Mouse (Mus musculus): ENCODE results near the gene Lemd1. TPM values are rescaled to one million over a fixed set of nuclear protein-coding genes. Genes with fewer than 3 reads are reported as not detected.

The Lemd1 gene
- polyA plus RNA-seq, 1 experiment from 2014 or later = not detected

DNA sequence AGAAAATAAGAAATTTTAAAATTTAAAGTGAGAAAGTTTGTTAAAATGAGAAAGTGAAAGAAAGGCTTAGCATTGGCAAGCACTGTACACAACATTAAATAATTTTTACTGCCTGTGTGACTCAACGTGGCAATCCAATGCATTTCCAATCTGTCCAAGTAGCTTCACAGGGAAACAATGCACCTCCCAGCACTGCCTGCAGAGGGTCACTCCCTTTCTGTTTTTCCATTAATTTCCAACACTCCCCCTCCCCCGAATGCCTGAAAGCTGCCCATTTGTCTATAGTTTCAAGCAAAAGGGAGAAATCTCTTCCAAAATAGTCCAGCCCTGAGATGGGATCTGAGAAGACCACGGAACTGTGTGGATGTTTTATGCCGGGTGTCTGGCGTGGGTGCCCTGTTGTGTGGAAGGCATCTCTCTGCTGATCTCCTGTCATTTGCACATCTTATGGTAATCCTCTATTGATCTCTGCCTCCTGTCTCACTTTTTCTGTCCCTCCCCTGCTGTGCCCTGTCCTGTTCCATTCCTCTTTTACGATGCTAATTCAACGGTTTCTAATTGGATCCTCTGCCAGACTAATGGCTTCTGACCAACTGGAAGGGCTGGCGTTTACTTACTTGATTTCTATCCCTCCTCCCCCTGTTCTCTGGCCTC lies 90.4 kb downstream of the Lemd1 start:
- no peak overlapping the region for H3K27ac ChIP-seq
- WGBS = 38% methylated on average over 8 of the region's 8 CpGs
- no peak overlapping the region for H3K4me2 ChIP-seq
- H3K4me1 ChIP-seq (replicated peaks) = no peaks in the 10 kb centered on the region
- no peak overlapping the region for H3K9ac ChIP-seq
- ATAC-seq (replicated peaks; ENCODE audit: insufficient number of reproducible peaks, insufficient read depth, low FRiP score, low read depth) = no peak
- H3K4me3 ChIP-seq = no peak overlapping the region
- H3K9me3 ChIP-seq (replicated peaks) = no peaks in the 10 kb centered on the region
- 0 out of 2 replicates have a peak, but pooled peaks cover 4% of the 10 kb centered on the region for H3K27me3 ChIP-seq
- H3K36me3 ChIP-seq = no peaks in the 10 kb centered on the region

DNA sequence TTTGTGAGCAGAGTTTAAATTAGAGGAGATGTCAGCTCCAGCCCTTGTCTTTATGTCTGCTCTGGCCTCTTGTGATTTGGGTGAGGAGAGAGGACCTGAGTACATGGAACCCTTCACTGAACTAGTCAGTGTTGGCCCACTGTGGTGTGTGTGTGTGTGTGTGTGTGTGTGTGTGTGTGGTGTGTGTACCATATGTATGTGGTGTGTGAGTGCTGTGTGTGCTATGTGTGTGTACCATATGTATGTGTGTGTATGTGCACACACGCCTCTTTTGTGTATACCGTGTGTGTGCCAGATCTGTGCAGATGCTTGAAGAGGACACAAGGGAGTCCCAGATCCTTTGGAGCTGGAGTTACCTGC lies 90.9 kb downstream of the Lemd1 start:
- Histone ChIP-seq H3K4me2 (no peak overlapping the region), H3K4me1 (replicated peaks) (no peaks in the 10 kb centered on the region; the same call in 1 of the 2 replicates), H3K36me3 (no peaks in the 10 kb centered on the region), H3K4me3 (no peak overlapping the region), H3K27me3 (0 out of 2 replicates have a peak, but pooled peaks cover 4% of the 10 kb centered on the region), H3K9ac (no peak overlapping the region), H3K9me3 (replicated peaks) (no peaks in the 10 kb centered on the region), H3K27ac (no peak overlapping the region)
- 88% methylated on average over 2 of the region's 2 CpGs for WGBS
- ATAC-seq (replicated peaks; ENCODE audit: insufficient number of reproducible peaks, insufficient read depth, low FRiP score, low read depth) = no peak

DNA sequence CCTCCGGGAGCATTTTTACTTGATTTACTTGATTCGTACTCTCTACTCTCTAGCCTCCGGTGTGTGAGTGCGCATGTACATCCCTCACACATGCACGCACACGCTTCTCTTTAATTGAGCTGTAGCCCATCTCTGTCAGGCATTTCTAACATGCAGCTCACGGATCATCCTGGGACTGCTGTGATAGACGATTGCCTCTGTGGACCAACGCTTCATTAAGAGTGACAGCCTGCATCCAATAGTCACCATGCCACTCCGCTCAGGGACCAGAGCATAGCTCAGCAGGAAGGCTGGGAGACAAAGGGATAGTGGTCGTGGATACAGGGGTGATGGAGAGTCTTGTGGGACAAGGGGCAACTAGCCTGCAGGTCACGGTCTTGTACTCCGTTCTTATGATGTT lies 91.8 kb downstream of the Lemd1 start:
- Histone ChIP-seq H3K36me3 (no peaks in the 10 kb centered on the region), H3K4me1 (replicated peaks) (peaks cover 8% of the 10 kb centered on the region), H3K27me3 (0 out of 2 replicates have a peak, but pooled peaks cover 4% of the 10 kb centered on the region), H3K27ac (no peak overlapping the region), H3K4me3 (no peak overlapping the region), H3K4me2 (no peak overlapping the region), H3K9me3 (replicated peaks) (no peaks in the 10 kb centered on the region), H3K9ac (no peak overlapping the region)
- WGBS = 81% methylated on average over 13 of the region's 13 CpGs
- no peak for ATAC-seq (replicated peaks; ENCODE audit: insufficient number of reproducible peaks, insufficient read depth, low FRiP score, low read depth)

DNA sequence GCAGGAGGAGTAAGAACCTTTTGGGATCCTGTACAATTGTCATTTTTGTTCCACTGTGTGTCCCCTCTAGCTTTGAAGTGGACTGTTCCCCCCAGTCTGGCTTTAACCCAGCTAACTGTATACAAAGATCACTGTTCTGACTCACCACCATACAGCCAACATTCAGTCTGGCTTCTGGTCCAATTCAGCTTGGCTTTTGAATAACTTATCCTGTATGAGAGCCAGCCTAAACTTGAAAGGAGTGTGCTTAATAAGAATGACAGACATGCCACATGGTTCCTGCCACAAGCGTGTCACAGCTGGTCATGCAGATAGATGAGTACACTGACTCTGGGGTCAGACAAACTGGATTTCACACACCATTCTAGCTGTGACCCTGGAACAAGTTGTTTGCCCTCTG lies 95.5 kb downstream of the Lemd1 start:
- no peak overlapping the region for H3K4me3 ChIP-seq
- H3K36me3 ChIP-seq = no peaks in the 10 kb centered on the region
- no peak for ATAC-seq (replicated peaks; ENCODE audit: insufficient number of reproducible peaks, insufficient read depth, low FRiP score, low read depth)
- H3K9ac ChIP-seq = no peak overlapping the region
- no peak overlapping the region for H3K27ac ChIP-seq
- H3K27me3 ChIP-seq = 0 out of 2 replicates have a peak, but pooled peaks cover 4% of the 10 kb centered on the region
- WGBS = 74% methylated on average over 1 of the region's 1 CpGs
- no peak overlapping the region for H3K4me2 ChIP-seq
- H3K4me1 ChIP-seq (replicated peaks) = peaks cover 19% of the 10 kb centered on the region
- H3K9me3 ChIP-seq (replicated peaks) = no peaks in the 10 kb centered on the region

DNA sequence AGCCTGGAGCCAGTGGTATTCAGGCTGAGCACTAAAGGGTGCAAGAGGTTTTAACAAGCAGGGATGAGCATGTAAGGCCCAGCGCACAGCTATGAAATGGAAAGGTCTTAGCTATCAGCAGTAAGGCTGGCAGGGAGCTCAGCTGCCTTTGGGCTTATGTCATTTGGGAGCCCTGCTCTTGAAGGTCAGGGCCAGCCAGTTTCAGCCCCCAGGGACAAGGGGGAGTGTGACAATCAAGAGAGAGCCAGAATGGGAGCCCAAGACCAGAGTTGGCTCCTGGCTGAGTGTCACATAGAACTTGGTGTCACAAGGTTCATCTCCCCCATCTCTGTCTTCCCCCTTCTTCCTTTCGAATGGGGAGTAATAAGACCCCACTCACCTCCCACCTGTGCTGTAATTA lies 96.2 kb downstream of the Lemd1 start:
- no peak for ATAC-seq (replicated peaks; ENCODE audit: insufficient number of reproducible peaks, insufficient read depth, low FRiP score, low read depth)
- Histone ChIP-seq H3K9ac (no peak overlapping the region), H3K4me3 (no peak overlapping the region), H3K36me3 (no peaks in the 10 kb centered on the region), H3K4me1 (replicated peaks) (peaks cover 26% of the 10 kb centered on the region), H3K4me2 (no peak overlapping the region), H3K27me3 (0 out of 2 replicates have a peak, but pooled peaks cover 4% of the 10 kb centered on the region), H3K27ac (peak overlapping the region; percentile 32; the same call in 1 of the 2 replicates), H3K9me3 (replicated peaks) (no peaks in the 10 kb centered on the region)
- 37% methylated on average over 2 of the region's 2 CpGs for WGBS

DNA sequence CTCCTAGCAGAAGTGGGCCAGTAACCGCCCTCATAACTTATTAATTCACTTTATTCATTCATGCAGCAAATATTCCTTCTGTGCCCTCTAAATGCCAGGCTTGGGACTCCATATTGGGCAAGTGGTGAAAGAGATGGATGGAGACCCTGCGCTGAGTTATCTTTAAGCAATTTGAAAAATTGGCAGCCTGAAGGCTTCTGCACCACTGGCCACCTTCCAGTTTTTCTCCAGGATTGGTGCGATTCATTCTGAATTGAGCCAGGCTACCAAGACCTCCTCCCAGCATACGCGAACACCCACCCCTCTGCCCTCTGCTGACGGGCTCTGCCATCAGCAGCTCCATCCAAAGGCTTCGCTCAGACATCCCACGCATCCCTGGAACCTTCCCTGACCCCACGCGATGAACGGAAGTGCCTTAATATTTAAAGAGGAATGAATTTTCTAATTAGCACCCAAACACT lies 96.8 kb downstream of the Lemd1 start:
- Histone ChIP-seq H3K4me3 (no peak overlapping the region), H3K9ac (no peak overlapping the region), H3K27ac (0 out of 2 replicates have a peak overlapping the region, but pooled peaks have one; percentile 32), H3K9me3 (replicated peaks) (no peaks in the 10 kb centered on the region), H3K36me3 (no peaks in the 10 kb centered on the region), H3K27me3 (0 out of 2 replicates have a peak, but pooled peaks cover 4% of the 10 kb centered on the region), H3K4me1 (replicated peaks) (peaks cover 31% of the 10 kb centered on the region), H3K4me2 (no peak overlapping the region)
- no peak for ATAC-seq (replicated peaks; ENCODE audit: insufficient number of reproducible peaks, insufficient read depth, low FRiP score, low read depth)
- 32% methylated on average over 11 of the region's 11 CpGs for WGBS

DNA sequence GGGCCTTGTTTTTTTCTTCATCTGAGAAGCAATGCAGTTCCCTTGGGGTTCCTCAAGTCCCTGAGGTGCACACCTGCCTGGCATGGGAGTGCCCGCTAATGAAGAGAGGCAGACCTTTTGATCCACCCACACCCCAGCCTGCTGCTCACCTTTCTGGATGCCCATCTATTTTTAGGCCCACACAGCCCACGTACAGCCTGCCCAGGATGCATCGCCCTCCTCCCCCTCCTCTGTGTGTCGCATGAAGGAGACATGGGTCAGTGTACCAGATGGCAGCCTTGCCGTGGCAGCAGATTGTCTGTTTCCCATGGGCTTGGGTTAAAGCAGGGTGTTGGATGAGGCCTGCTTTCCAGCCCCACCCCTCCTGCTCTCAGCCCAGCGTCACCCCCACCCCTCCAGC lies 98.7 kb downstream of the Lemd1 start:
- Histone ChIP-seq H3K9me3 (replicated peaks) (no peaks in the 10 kb centered on the region), H3K4me3 (no peak overlapping the region), H3K27ac (no peak overlapping the region), H3K4me2 (no peak overlapping the region), H3K36me3 (no peaks in the 10 kb centered on the region), H3K4me1 (replicated peaks) (peaks cover 31% of the 10 kb centered on the region), H3K9ac (no peak overlapping the region), H3K27me3 (peaks cover 6% of the 10 kb centered on the region; the same call in 1 of the 2 replicates)
- WGBS = 62% methylated on average over 6 of the region's 6 CpGs
- ATAC-seq (replicated peaks; ENCODE audit: insufficient number of reproducible peaks, insufficient read depth, low FRiP score, low read depth) = no peak

DNA sequence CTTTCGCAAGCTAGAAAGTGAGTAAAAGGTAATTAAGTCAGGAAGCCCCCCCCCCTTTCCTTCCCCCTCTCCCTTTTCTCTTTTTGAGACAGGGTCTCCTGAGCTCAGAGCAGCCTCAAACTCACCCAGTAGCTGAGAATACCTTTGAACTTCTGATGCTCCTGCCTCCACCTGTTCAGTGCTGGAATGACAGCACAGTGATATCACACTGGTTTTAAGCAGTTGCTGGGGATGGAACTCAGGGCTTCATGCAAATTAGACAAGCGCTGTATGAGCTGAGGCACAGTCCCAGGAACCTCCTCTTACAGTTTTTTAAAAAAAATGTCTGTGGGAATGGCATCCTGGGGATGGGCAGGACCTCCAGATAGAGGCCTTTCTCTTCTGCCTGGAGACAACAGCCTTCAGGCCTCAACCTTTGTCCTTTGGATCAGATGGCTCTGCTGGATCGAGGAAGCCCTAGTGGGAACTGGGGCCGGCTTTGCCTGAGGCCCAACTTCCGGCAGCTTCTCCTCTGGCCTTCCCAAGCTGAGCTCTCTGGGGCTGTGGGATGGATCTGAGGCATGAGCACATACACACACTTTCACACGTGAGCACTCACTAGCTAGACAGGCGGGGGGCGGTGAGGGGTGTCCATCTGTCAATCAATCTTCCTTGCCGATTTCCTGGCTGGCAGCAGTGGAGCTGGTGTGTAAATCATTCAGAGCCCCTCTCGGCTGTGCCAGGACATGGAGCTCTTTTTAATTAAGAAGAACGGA lies 99.9 kb downstream of the Lemd1 start:
- peaks cover 31% of the 10 kb centered on the region for H3K4me1 ChIP-seq (replicated peaks)

DNA sequence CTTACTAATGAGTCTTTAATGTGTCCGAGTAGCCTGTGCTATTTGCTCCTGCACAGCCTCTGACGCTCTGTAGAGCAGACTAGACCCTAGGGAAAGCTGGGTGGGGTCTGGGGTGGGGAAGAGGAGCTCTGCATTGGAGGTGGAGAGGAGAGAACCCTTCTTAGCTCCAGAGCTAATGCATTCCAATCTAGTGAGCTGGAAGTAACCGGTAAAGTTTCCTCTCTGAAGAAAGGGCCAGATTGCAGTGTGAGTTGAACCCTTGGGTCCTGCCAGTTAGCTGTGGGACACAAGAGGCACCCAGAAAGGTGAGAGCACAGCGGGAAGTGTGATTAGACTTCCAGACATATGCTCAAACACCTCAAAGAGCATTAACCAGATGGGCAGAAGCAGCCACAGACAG lies 100.5 kb downstream of the Lemd1 start:
- no peak for ATAC-seq (replicated peaks; ENCODE audit: insufficient number of reproducible peaks, insufficient read depth, low FRiP score, low read depth)
- H3K9ac ChIP-seq = no peak overlapping the region
- H3K27ac ChIP-seq = no peak overlapping the region
- no peaks in the 10 kb centered on the region for H3K36me3 ChIP-seq
- no peaks in the 10 kb centered on the region for H3K9me3 ChIP-seq (replicated peaks)
- H3K4me2 ChIP-seq = no peak overlapping the region
- peaks cover 31% of the 10 kb centered on the region for H3K4me1 ChIP-seq (replicated peaks)
- peaks cover 15% of the 10 kb centered on the region for H3K27me3 ChIP-seq
- 55% methylated on average over 4 of the region's 4 CpGs for WGBS
- H3K4me3 ChIP-seq = no peak overlapping the region

More for the DNA sequence above, 99.9 kb downstream of the Lemd1 start:
- no peak for ATAC-seq (replicated peaks; ENCODE audit: insufficient number of reproducible peaks, insufficient read depth, low FRiP score, low read depth)
- Histone ChIP-seq H3K27me3 (peaks cover 13% of the 10 kb centered on the region; the same call in 1 of the 2 replicates), H3K4me2 (no peak overlapping the region), H3K27ac (no peak overlapping the region), H3K36me3 (no peaks in the 10 kb centered on the region), H3K9me3 (replicated peaks) (no peaks in the 10 kb centered on the region), H3K9ac (no peak overlapping the region), H3K4me3 (no peak overlapping the region)
- 64% methylated on average over 11 of the region's 11 CpGs for WGBS

DNA sequence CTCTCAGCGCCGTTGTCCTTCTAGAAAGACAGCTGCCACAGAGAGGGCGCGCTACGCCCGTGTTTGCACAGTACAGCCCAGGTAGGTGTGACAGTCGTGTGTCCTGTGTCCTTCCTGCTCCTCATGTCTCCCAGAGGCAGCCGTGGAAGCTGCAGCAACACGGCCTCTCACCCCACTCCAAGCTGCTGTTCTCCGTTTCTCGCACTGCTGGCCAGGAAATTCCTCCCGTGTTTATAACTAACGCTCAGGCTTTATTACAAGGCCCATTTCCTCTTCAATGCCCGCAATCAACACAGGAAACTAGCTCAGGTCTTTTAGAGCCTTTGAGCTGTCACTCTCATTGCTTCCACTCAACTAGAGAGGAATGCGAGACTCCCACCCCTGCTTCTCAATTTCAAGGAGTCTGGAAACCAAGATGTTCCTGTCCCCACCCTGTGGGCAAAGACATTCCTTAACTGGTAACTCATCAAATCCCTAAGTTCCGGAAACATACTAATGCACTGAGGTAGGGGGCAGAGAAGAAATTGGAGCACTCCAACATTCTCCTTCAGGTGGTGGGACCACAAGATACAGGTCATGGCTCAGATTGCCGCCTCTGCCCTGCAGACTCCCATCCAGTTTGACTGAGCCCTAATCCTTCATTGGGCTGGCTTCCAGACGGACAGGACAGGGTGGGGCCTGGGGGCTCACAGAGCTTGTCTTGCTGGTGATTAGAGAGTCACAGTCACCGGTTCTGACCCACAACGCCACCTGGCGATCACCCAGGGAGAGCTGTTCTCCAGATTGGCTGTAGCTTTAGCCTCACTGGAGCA lies 101.3 kb downstream of the Lemd1 start:
- ATAC-seq (replicated peaks; ENCODE audit: insufficient number of reproducible peaks, insufficient read depth, low FRiP score, low read depth) = no peak
- Histone ChIP-seq H3K36me3 (no peaks in the 10 kb centered on the region), H3K4me3 (no peak overlapping the region), H3K4me1 (replicated peaks) (peaks cover 28% of the 10 kb centered on the region), H3K9ac (no peak overlapping the region), H3K9me3 (replicated peaks) (no peaks in the 10 kb centered on the region), H3K27ac (peak overlapping the region; percentile 57), H3K4me2 (peak overlapping the region; percentile 9; the same call in 1 of the 2 replicates), H3K27me3 (peaks cover 22% of the 10 kb centered on the region)
- WGBS = 48% methylated on average over 21 of the region's 21 CpGs

DNA sequence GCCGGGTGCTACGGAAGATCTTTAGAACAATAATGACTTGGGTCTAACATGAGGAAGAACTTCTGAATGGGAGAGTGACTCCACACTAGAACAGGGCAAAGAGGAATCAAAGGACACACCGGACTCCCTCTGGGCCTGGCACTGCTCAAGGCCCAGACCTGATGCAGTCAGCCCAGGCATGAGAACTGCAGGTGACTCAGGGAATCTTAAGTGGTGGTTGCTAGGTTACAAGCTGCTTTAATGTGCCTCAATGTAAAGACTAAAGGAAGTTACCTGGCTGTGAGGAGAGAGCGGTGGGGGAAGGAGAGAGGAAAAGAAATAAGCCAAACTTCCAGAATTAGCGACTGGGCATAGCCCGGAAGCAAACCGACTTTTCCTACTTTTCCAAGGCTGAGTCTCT lies 104.3 kb downstream of the Lemd1 start:
- peaks cover 46% of the 10 kb centered on the region for H3K27me3 ChIP-seq
- no peaks in the 10 kb centered on the region for H3K9me3 ChIP-seq (replicated peaks)
- ATAC-seq (replicated peaks; ENCODE audit: insufficient number of reproducible peaks, insufficient read depth, low FRiP score, low read depth) = no peak
- no peaks in the 10 kb centered on the region for H3K36me3 ChIP-seq
- 77% methylated on average over 7 of the region's 7 CpGs for WGBS
- H3K9ac ChIP-seq = no peak overlapping the region
- no peak overlapping the region for H3K4me3 ChIP-seq
- no peak overlapping the region for H3K4me2 ChIP-seq
- H3K27ac ChIP-seq = no peak overlapping the region
- peaks cover 29% of the 10 kb centered on the region for H3K4me1 ChIP-seq (replicated peaks)
